Mouse (Mus musculus) c-Kit-positive CD71-negative TER-119-negative erythroid progenitor cells, embryonic 14.5 days (primary cell): ENCODE measurements at regions not wholly inside any gene's neighbourhood (a gene's known extent, or its start where the extent isn't known, plus 50 kb on each side); places are given as distances from the start of the nearest gene placed in this dataset.

Source experiments
- DNase-seq: peaks from one replicate; pipeline ENCODE4 v3.0.0-alpha.2; 2013; ENCODE audit warnings: low read depth

- no peak for DNase-seq
These were observed 71.4 kb downstream of the Fam173b start for GRCm38 (mm10) chr15:31673038-31673437.

- DNase-seq: no peak
These were observed 75.1 kb downstream of the Fam173b start for GRCm38 (mm10) chr15:31676771-31677191.

DNA sequence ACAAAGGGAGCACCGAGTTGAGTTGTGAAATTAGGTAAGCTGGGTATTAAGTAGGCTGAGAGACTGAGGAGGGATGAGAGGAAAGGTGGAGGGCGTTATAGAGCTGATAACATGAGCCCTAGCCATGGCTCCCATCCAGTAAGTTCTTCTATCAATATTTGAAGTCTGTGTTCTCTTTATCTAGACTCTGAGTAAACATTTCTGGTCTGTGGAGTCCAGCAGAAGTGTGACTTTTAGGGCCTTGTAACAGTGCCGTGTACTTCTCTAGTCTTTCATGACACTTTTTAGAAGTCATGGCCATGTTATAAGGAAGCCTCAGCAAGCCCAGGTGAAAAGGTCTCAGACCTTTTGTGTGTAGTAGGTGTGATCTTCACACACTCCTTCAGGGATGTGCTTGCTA lies 91.5 kb downstream of the Fam173b start:
- DNase-seq: no peak

DNA sequence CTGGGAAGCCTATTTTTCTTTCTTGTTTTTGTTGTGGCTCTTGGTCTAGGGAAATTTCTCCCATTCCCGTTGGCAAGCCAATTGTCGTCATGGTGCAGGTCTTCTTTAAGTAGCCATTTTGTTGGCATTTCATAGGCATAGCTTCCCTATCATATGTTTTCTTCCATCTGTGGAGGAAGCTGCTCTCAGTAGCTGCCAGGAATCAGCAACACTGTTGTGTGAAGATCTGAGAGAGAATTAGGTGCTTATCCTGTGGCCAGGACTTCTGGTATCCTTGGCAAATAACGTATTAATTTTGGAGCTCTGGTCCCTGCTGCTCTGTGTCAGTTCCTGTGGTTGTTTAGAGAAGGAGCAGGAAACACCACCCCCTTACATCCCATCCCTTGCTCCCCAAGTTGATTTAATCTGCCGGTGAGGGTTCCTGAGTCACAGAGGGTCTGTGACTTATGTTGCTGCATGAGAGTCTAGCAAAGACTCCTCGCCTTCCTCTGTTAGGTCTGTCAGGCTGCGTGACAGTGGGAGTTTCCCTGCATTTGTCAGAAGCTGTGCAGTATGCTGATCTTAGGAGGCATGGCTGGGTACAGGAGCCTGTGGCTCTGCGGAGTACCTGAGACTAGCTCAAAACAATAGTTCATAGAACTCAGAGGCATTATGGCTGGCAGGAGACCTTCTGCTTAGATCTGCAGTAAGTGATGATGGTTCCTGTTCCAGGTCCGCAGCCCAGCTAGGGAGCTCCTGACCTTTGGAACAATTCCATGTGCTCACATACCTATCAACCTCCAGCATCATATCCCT lies 93.4 kb downstream of the Fam173b start:
- DNase-seq: no peak

GRCm38 (mm10) chr15:31703400-31703799 lies 101.7 kb downstream of the Fam173b start:
- DNase-seq: no peak

- DNase-seq: no peak
These were observed 105.8 kb downstream of the Fam173b start for GRCm38 (mm10) chr15:31707416-31707815.

DNA sequence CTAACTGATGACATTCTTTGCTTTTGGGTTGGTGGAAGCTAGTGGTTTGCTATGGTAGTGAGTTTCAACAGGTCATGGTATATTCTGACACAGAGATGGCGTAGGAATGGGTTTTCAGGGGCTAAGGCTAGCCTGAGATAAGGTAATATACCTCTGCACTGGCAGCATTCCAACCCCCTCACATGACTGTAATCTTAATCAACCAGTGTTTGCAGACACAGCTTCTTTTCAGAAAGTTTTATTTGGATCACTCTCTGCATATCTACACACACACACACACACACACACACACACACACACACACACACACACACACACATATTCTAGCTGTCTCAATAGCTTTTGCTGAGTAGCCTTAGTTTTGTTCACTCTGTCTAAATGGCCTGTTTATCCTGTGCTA lies 119.4 kb downstream of the Fam173b start:
- DNase-seq: no peak

GRCm38 (mm10) chr15:31722429-31722828 lies 120.8 kb downstream of the Fam173b start:
- DNase-seq: no peak

GRCm38 (mm10) chr15:31724252-31724651 lies 122.6 kb downstream of the Fam173b start:
- DNase-seq: no peak

- DNase-seq: no peak
These were observed 127.5 kb downstream of the Fam173b start for GRCm38 (mm10) chr15:31729133-31729532.

- DNase-seq: no peak
These were observed 140.0 kb downstream of the Fam173b start for GRCm38 (mm10) chr15:31741686-31742085.

- DNase-seq: no peak
These were observed 142.9 kb downstream of the Fam173b start for GRCm38 (mm10) chr15:31744570-31744969.

GRCm38 (mm10) chr15:31752632-31753031 lies 151.0 kb downstream of the Fam173b start:
- no peak for DNase-seq

- DNase-seq: no peak
These were observed 152.1 kb downstream of the Fam173b start for GRCm38 (mm10) chr15:31753578-31754281.

DNA sequence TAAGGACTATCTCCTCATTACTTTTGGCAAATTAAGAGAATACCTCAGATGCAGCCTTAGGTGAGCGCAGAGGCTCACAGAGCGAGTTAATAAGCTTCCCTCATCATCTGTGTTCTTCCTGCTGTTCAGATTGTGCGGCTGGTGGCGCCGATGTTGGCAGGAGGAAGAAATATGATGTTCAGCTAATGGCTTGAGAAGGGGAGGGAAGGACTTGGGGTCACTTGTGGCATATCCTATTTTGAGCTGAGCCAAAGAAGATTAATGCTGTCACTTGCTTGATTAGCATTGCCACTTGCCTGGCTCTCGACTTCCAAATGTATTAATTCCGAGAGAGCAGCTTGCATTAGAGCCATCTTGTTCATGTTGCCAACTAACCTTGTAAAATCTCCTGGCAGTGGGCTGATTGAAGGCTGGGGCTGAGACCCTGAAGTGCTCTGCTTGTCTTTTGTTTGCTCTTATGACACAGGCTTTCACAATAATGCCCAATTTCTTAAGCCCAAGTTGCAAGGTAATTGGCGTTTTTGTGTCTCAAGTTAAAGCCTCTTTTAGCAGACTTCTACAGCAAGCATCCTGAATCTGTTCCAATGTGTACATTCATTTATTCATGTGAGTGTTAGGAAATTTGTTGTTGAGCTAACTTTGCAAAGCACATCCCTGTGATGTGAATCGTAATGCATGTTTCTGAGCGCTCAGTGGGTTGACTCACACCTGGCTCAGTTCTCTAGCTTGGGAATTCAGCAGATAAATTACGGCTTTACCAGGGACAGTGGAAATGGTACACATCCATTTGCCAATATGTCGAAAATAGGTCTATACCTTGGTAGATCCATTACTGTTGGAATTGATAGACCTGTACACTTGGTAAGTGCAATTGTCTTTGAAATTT lies 167.6 kb downstream of the Fam173b start:
- DNase-seq: no peak

DNA sequence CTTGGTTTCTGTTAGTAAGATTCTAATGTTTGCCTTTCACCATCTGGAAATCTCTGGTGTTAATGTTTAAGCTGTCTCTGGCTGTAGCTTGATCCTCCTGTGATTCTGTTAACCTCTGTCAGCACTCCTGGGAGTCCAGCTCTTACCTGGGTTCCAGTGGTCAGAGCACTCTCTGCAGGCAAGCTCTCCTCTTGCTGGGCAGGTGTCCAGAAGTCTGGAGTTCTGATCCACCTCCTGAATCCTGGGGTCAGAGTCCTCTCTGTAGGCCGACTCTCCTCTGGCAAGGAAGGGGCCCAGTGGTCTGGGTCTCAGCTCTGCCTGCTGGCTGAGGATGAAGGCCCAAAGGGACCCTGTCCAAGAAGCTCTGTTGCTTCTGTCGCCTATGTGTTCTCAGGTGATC lies 181.4 kb downstream of the Fam173b start:
- no peak for DNase-seq

- DNase-seq: no peak
These were observed 183.4 kb downstream of the Fam173b start for GRCm38 (mm10) chr15:31785022-31785421.

DNA sequence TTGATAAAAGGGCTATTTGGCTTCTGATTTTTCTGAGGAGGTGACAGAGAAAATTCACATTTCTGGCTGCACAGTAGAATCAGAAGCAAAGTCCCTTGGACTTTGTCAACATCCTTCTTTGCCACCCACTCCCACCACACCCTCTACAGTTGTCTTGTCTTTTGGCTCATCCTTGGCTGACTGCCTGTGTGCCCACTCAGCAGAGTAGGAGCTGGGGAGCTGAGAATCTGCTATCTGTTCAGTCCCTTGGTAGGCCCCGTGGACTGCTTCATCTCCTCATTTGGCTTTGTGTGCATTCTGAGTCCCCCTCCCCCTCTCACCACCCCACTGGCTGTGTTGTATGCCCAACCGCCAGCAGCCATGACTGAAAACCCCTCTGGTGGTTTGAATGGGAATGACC lies 197.2 kb downstream of the Fam173b start:
- DNase-seq: no peak

DNA sequence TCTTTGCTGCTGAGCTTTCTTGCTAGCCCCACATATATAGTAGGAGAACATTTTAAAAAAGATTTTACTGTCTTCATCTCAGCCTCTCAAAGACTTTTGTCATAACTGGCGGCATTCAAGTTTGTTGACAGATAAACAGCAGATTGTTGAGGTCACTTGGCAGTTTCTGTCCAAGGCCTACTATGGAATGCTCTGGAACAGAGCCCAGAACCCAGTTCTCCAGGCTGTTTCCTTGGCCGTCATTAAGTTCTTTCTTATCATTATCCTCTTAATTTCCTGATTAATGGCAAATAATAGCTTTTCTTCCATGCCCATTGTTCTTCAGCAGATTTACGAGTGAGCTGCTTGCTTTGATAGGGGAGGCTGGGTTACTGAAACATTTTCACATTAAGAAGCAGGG lies 203.9 kb downstream of the Fam173b start:
- DNase-seq: no peak

DNA sequence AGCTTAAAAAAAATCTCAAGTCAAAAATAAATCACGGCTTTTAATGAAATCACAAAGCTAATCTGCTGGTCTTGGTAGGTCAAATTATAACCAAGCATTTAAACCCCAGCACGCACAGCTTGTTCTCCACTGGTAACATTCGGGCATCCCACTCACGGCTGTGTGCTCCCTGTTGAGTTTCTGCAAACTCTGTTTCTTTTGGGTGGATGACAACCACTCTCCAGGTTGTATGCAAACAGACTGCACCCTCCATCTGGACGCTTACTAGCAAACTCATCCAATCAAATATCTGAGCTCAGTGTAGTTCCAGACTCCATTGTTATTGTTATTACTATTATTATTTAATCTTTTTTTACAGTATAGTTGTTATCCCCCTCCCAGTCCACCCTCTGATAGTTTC lies 213.9 kb downstream of the Fam173b start:
- no peak for DNase-seq

DNA sequence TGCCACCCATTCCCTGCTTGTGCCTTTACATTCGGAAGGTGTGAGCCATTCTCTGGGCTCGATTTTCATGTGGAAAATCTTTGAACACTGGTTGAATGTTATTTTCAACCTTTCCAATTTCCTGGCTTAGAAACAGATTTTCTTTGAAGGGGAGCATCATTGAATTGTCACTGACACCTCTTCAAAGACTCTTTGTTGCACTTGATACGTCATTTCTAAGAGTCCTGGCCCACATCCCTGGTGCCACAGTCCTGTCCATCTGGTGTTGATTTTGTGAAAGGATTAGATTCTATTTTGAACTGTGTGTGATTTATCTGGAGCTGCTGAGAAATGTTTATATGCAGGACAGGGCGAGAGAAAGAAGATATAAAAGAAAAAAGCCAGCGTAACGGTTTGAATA lies 217.6 kb downstream of the Fam173b start:
- DNase-seq: no peak

DNA sequence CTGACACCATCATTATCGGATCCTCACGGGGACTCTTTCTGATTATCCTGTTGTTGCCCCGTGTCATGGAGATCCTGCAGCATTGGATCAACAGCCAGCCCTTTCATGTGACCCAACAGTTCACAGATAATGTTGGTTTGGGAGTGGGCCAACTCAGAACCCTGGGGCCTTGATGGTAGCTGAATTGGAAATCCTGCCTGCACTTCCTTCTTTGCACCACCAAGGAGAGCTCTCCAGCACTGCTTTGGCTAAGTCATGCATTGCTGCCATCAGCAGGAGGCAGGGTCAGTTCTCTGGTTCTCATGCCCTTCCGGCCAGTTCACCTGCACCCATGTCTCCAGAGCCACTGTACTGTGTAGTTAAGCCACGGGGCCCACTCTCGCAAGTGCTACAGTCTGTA lies 225.6 kb downstream of the Fam173b start:
- no peak for DNase-seq

- no peak for DNase-seq
These were observed 239.9 kb downstream of the Fam173b start for GRCm38 (mm10) chr15:31841519-31841918.
